Mouse (Mus musculus): ENCODE measurements around the gene Pcgf5.

Gene Pcgf5

DNA sequence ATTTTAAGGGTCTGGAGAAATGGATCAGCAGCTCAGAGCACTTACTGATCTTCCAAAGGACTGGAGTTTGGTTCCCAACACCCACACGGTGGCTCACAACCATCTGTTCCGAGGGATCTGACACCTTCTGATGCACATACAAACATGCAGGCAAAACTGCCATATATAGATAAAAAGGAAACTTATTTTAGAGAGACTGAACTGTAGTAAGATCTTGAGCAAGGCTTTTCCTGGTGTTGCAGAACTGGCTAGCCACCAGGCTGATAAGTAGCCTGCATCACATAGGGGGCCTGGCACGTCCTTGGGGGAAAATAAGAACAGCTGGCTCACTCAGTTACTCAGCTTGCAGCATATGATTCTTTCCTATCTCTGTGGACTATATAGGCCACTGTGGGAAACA is 147.4 kb downstream of the Pcgf5 start:
- no peak for DNase-seq

GRCm38 (mm10) chr19:36496532-36496931 is 148.4 kb downstream of the Pcgf5 start:
- DNase-seq, result peak; percentile 12 to 22

GRCm38 (mm10) chr19:36497067-36497466 is 149.0 kb downstream of the Pcgf5 start:
- peak; percentile 77 to 79 for DNase-seq

GRCm38 (mm10) chr19:36497744-36498143 is 149.6 kb downstream of the Pcgf5 start:
- DNase-seq, result peak; percentile 48 to 59

GRCm38 (mm10) chr19:36504716-36505115 is 156.6 kb downstream of the Pcgf5 start:
- DNase-seq, result no peak
